Mouse (Mus musculus) lung, adult 2 months (tissue): ENCODE data around the gene Kdm4a.

ENCODE experiments used
- CTCF ChIP-seq: fragments of 200-500 bp; IDR thresholded peaks from 2 replicates; pipeline ENCODE4 v1.5.1; 2011; ENCODE audit warnings: mild to moderate bottlenecking, low read length, control low read depth; ENCODE audit not compliant: insufficient read depth
- POLR2A ChIP-seq: fragments of 200-500 bp; IDR thresholded peaks from 2 replicates; pipeline ENCODE4 v1.6.1; 2011; ENCODE audit warnings: low read depth, mild to moderate bottlenecking, control low read depth, low read length, borderline replicate concordance; ENCODE audit errors: extremely low read depth

DNA sequence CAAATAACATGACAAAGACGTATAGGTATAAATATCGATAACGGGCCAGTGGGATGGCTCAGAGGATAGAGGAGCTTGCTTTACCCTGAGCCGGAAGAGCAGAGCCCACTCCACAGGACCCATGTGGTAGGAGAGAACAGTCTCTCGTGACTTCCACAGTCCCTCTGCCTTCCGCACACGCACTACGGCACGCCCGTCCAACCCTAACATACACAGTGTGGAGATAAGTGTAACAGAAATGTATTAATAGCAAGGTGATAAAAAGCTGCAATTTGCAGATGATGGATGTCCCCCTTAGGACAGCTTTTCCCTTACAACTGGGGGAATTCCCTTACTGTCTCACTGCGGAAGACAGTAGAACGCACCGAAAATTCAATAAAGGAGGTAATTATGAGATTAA lies 70.2 kb downstream of the Kdm4a start:
- TF ChIP-seq POLR2A: no peak
- no peak for TF ChIP-seq CTCF
